Mouse (Mus musculus): ENCODE data around the gene Mgp.

Mgp gene

GRCm38 (mm10) chr6:136855183-136855582 is 20.4 kb downstream of the Mgp start:
- intact Hi-C loops (cut with DNase I) = no loop called here

- intact Hi-C loops (cut with DNase I) = no loop called here
These were observed 21.3 kb downstream of the Mgp start for GRCm38 (mm10) chr6:136854361-136854781.

GRCm38 (mm10) chr6:136852762-136853161 is 22.9 kb downstream of the Mgp start:
- intact Hi-C loops (cut with DNase I) = no loop called here

GRCm38 (mm10) chr6:136852348-136852747 is 23.3 kb downstream of the Mgp start:
- intact Hi-C loops (cut with DNase I) = no loop called here

- intact Hi-C loops (cut with DNase I) = no loop called here
These were observed 25.4 kb downstream of the Mgp start for GRCm38 (mm10) chr6:136850267-136850666.

GRCm38 (mm10) chr6:136848971-136849370 is 26.7 kb downstream of the Mgp start:
- intact Hi-C loops (cut with DNase I) = no loop called here

GRCm38 (mm10) chr6:136848399-136848798 is 27.2 kb downstream of the Mgp start:
- intact Hi-C loops (cut with DNase I) = no loop called here

GRCm38 (mm10) chr6:136847790-136848189 is 27.8 kb downstream of the Mgp start:
- intact Hi-C loops (cut with DNase I) = no loop called here

GRCm38 (mm10) chr6:136847267-136847666 is 28.4 kb downstream of the Mgp start:
- intact Hi-C loops (cut with DNase I) = no loop called here

GRCm38 (mm10) chr6:136845706-136846480 is 29.7 kb downstream of the Mgp start:
- intact Hi-C loops (cut with DNase I) = no loop called here

GRCm38 (mm10) chr6:136844903-136845302 is 30.7 kb downstream of the Mgp start:
- intact Hi-C loops (cut with DNase I) = no loop called here

- intact Hi-C loops (cut with DNase I) = no loop called here
These were observed 38.3 kb downstream of the Mgp start for GRCm38 (mm10) chr6:136837323-136837722.

- intact Hi-C loops (cut with DNase I) = no loop called here
These were observed 40.3 kb downstream of the Mgp start, which contains the start of gene Smco3 for GRCm38 (mm10) chr6:136835352-136835751. Gene Smco3 (minus strand): TSS chr6:136835452.

GRCm38 (mm10) chr6:136831712-136832111 is 43.9 kb downstream of the Mgp start:
- intact Hi-C loops (cut with DNase I) = no loop called here

- intact Hi-C loops (cut with DNase I) = no loop called here
These were observed 46.9 kb downstream of the Mgp start for GRCm38 (mm10) chr6:136828681-136829080.

- intact Hi-C loops (cut with DNase I) = no loop called here
These were observed 47.6 kb downstream of the Mgp start, which contains the start of gene Wbp11 for GRCm38 (mm10) chr6:136827881-136828561. Gene Wbp11 (minus strand): TSS chr6:136828233.

GRCm38 (mm10) chr6:136827516-136827880 is 48.1 kb downstream of the Mgp start, which contains the start of gene BC049715:
Gene BC049715 (plus strand): TSS chr6:136827626.
- intact Hi-C loops (cut with DNase I) = no loop called here

GRCm38 (mm10) chr6:136827116-136827515 is 48.5 kb downstream of the Mgp start:
- intact Hi-C loops (cut with DNase I) = no loop called here

GRCm38 (mm10) chr6:136824987-136825386 is 50.6 kb downstream of the Mgp start:
- intact Hi-C loops (cut with DNase I) = loop anchor here (2.0 kb wide), 1 partner anchor 16 kb away; the partner anchor contains the start of gene H2afj

All from adrenal gland (tissue).